Mouse (Mus musculus): ENCODE results near the gene Eif3m.

DNA sequence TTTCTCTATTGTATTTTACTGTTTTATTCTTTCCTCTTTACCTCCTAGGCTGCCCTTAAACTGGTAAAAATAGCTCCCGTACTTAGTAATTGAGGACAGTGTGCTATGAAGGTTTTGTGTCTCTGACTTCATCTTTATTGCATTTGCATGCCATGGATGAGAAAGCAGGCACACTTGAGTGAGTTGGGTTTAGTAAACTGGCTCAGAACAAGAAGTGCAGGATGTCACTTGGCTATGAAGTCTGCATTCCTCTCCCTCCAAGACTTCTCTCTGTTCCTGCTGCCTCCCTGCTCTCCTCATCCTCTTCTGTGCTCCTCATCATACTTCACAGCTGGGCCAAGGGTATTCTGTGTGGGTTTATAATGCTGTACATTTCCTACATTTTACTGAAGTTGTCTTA, 27.9 kb downstream of the Eif3m start:
- TF ChIP-seq CTCF (IDR thresholded peaks at IDR 0.05; ENCODE audit: low read depth) (no peak), EP300 (IDR thresholded peaks at IDR 0.05; ENCODE audit: low read depth) (no peak)

Measured in liver, embryonic 14.5 days (tissue).